Mouse (Mus musculus) erythroblast, embryonic 14.5 days (primary cell): ENCODE measurements around the gene Tub.

Experiments used
- GATA1 ChIP-seq: IDR thresholded peaks from 2 replicates; pipeline ENCODE4 v1.6.1; 2012; ENCODE audit warnings: low read length, inconsistent platforms, mixed read lengths
- TAL1 ChIP-seq: IDR thresholded peaks from 3 replicates; pipeline ENCODE4 v1.6.1; 2012; ENCODE audit warnings: low read length, inconsistent platforms, mixed read lengths

- TF ChIP-seq GATA1, result no peak
- no peak for TF ChIP-seq TAL1
These were observed 36.0 kb downstream of the Tub start for GRCm38 (mm10) chr7:108985934-108986708.
